Mouse (Mus musculus) liver, adult 2 months (tissue): ENCODE measurements around the gene Leng1.

Experiments
- CTCF ChIP-seq: fragments of 200-500 bp; IDR thresholded peaks from 2 replicates; pipeline ENCODE4 v1.5.1; 2011; ENCODE audit warnings: low read depth, low read length, control low read depth
- POLR2A ChIP-seq: fragments of 200-500 bp; IDR thresholded peaks from 2 replicates; pipeline ENCODE4 v1.6.1; 2011; ENCODE audit warnings: low read length, control low read depth; ENCODE audit not compliant: insufficient read depth; ENCODE audit errors: extremely low read depth

GRCm38 (mm10) chr7:3703148-3703878, 37.7 kb upstream of the Leng1 start:
- no peak for TF ChIP-seq POLR2A
- no peak for TF ChIP-seq CTCF
